Mouse (Mus musculus): ENCODE data around the gene Ankrd39.

Ankrd39 gene

GRCm38 (mm10) chr1:36526903-36527302, 20.3 kb downstream of the Ankrd39 start:
- no peak for DNase-seq

GRCm38 (mm10) chr1:36525774-36526173, 21.5 kb downstream of the Ankrd39 start:
- DNase-seq: no peak

GRCm38 (mm10) chr1:36524058-36524457, 23.2 kb downstream of the Ankrd39 start:
- no peak for DNase-seq

- no peak for DNase-seq
Observed at GRCm38 (mm10) chr1:36523332-36524013, 23.8 kb downstream of the Ankrd39 start.

GRCm38 (mm10) chr1:36522210-36522609, 25.0 kb downstream of the Ankrd39 start:
- no peak for DNase-seq

GRCm38 (mm10) chr1:36519626-36520025, 27.6 kb downstream of the Ankrd39 start:
- DNase-seq: no peak

- DNase-seq: no peak
Observed at GRCm38 (mm10) chr1:36518259-36518658, 29.0 kb downstream of the Ankrd39 start.

- DNase-seq: peak; percentile 18
Observed at GRCm38 (mm10) chr1:36513718-36514117, 33.5 kb downstream of the Ankrd39 start.

GRCm38 (mm10) chr1:36513310-36513709, 33.9 kb downstream of the Ankrd39 start:
- DNase-seq: no peak

GRCm38 (mm10) chr1:36512966-36513280, 34.3 kb downstream of the Ankrd39 start:
- DNase-seq: no peak

GRCm38 (mm10) chr1:36512089-36512965, 34.9 kb downstream of the Ankrd39 start:
- DNase-seq: peak; percentile 69

GRCm38 (mm10) chr1:36511289-36512021, 35.8 kb downstream of the Ankrd39 start, which contains the start of gene Cnnm3:
TSS of gene Cnnm3 (plus strand) at chr1:36511867.
- DNase-seq: peak; percentile 100

GRCm38 (mm10) chr1:36508238-36508637, 39.0 kb downstream of the Ankrd39 start:
- DNase-seq: no peak

GRCm38 (mm10) chr1:36501261-36501660, 46.0 kb downstream of the Ankrd39 start:
- peak; percentile 83 for DNase-seq

- DNase-seq: no peak
Observed at GRCm38 (mm10) chr1:36497312-36497711, 49.9 kb downstream of the Ankrd39 start.

GRCm38 (mm10) chr1:36496719-36497118, 50.5 kb downstream of the Ankrd39 start:
- DNase-seq: peak; percentile 36

GRCm38 (mm10) chr1:36493299-36493698, 53.9 kb downstream of the Ankrd39 start:
- no peak for DNase-seq

GRCm38 (mm10) chr1:36492416-36493139, 54.7 kb downstream of the Ankrd39 start:
- DNase-seq: no peak

- no peak for DNase-seq
Observed at GRCm38 (mm10) chr1:36489661-36490060, 57.6 kb downstream of the Ankrd39 start.
